Mouse (Mus musculus) stomach, embryonic 14.5 days (tissue): Measurements from ENCODE around the gene Rbm28. TPM values are rescaled to one million over a fixed set of nuclear protein-coding genes. Genes with fewer than 3 reads are reported as not detected.

Experiments used
- ATAC-seq: fragments of 200-750 bp; cut with Nextera tagmentation; 2 replicates; pipeline ENCODE4 v1.8.0; 2017; ENCODE audit warnings: low read depth, moderate TSS enrichment; ENCODE audit not compliant: insufficient number of reproducible peaks, insufficient read depth, low FRiP score
- H3K27ac ChIP-seq: fragments of 300-500 bp; sonication (generic); 2 replicates; pipeline ENCODE4 v1.5.1; 2014; ENCODE audit warnings: mild to moderate bottlenecking, low read length, moderate library complexity, mixed read lengths
- H3K27me3 ChIP-seq: fragments of 300-500 bp; sonication (generic); 2 replicates; pipeline ENCODE4 v1.6.1; 2014; ENCODE audit warnings: low read length, control low read depth, mixed read lengths; ENCODE audit not compliant: control insufficient read depth, insufficient read depth
- H3K36me3 ChIP-seq: fragments of 300-500 bp; sonication (generic); 2 replicates; pipeline ENCODE4 v1.6.1; 2014; ENCODE audit warnings: mild to moderate bottlenecking, control low read depth, low read length, moderate library complexity, mixed read lengths; ENCODE audit not compliant: control insufficient read depth, insufficient read depth
- H3K4me1 ChIP-seq: fragments of 300-500 bp; sonication (generic); 2 replicates; pipeline ENCODE4 v1.6.1; 2014; ENCODE audit warnings: low read length, control low read depth, mixed read lengths; ENCODE audit not compliant: control insufficient read depth, insufficient read depth
- H3K4me2 ChIP-seq: fragments of 300-500 bp; sonication (generic); replicated peaks from 2 replicates; pipeline ENCODE4 v1.6.1; 2014; ENCODE audit warnings: low read depth, low read length, control low read depth
- H3K4me3 ChIP-seq: fragments of 300-500 bp; sonication (generic); 2 replicates; pipeline ENCODE4 v1.5.1; 2014; ENCODE audit warnings: low read depth, low read length, control low read depth
- H3K9ac ChIP-seq: fragments of 300-500 bp; sonication (generic); replicated peaks from 2 replicates; pipeline ENCODE4 v1.6.1; 2014; ENCODE audit warnings: low read depth, mild to moderate bottlenecking, control low read depth, low read length, moderate library complexity, mixed read lengths
- H3K9me3 ChIP-seq: fragments of 300-500 bp; sonication (generic); 2 replicates; pipeline ENCODE4 v1.6.1; 2016; ENCODE audit warnings: low read depth, low read length, control low read depth; ENCODE audit not compliant: control insufficient read depth
- WGBS: fragments of 180-500 bp; shearing (Covaris S2); extraction: QIAGEN DNeasy Blood & Tissue Kit; methylation state at CpG from one replicate; pipeline ENCODE4 v1.1.7; 2014; 5-methylcytosine and 5-hydroxymethylcytosine counted together
- polyA plus RNA-seq: library from polyadenylated mRNA; unstranded; fragments of >200 nt; fragmentation: Nextera tagmentation; extraction: Ambion mirVana; gene quantifications from 2 replicates; pipeline ENCODE4 v1.2.1, GENCODE M21; 2014

The Rbm28 gene
- polyA plus RNA-seq, 1 experiment from 2014 or later, result 44.1 TPM

GRCm38 (mm10) chr6:29198309-29199222 lies 33.8 kb upstream of the Rbm28 start:
- no peak overlapping the region for H3K27ac ChIP-seq
- no peaks in the 10 kb centered on the region for H3K9me3 ChIP-seq
- peak; percentile 79; the same call in 1 of the 2 replicates for ATAC-seq
- 9% methylated on average over 25 of the region's 25 CpGs for WGBS
- no peak overlapping the region for H3K9ac ChIP-seq
- no peaks in the 10 kb centered on the region for H3K27me3 ChIP-seq
- peak overlapping the region; percentile 65 for H3K4me2 ChIP-seq
- peak overlapping the region; percentile 34 for H3K4me3 ChIP-seq
- no peaks in the 10 kb centered on the region for H3K4me1 ChIP-seq
- peaks cover 10% of the 10 kb centered on the region; the same call in 1 of the 2 replicates for H3K36me3 ChIP-seq

- Histone ChIP-seq H3K36me3 (no peaks in the 10 kb centered on the region), H3K27me3 (no peaks in the 10 kb centered on the region), H3K27ac (no peak overlapping the region), H3K9ac (no peak overlapping the region), H3K4me3 (no peak overlapping the region), H3K9me3 (no peaks in the 10 kb centered on the region), H3K4me2 (no peak overlapping the region), H3K4me1 (no peaks in the 10 kb centered on the region)
- no peak for ATAC-seq
- 81% methylated on average over 5 of the region's 5 CpGs for WGBS
These were observed 31.3 kb upstream of the Rbm28 start for GRCm38 (mm10) chr6:29195846-29196698.

GRCm38 (mm10) chr6:29195146-29195545 lies 30.3 kb upstream of the Rbm28 start:
- no peak overlapping the region for H3K4me3 ChIP-seq
- H3K36me3 ChIP-seq, result no peaks in the 10 kb centered on the region
- no peak overlapping the region for H3K9ac ChIP-seq
- no peak overlapping the region for H3K27ac ChIP-seq
- 78% methylated on average over 5 of the region's 5 CpGs for WGBS
- no peak overlapping the region for H3K4me2 ChIP-seq
- no peak for ATAC-seq
- H3K4me1 ChIP-seq, result no peaks in the 10 kb centered on the region
- no peaks in the 10 kb centered on the region for H3K27me3 ChIP-seq
- no peaks in the 10 kb centered on the region for H3K9me3 ChIP-seq

GRCm38 (mm10) chr6:29193961-29194750 lies 29.4 kb upstream of the Rbm28 start:
- no peaks in the 10 kb centered on the region for H3K36me3 ChIP-seq
- H3K27ac ChIP-seq, result no peak overlapping the region
- ATAC-seq, result no peak
- no peak overlapping the region for H3K4me2 ChIP-seq
- no peaks in the 10 kb centered on the region for H3K4me1 ChIP-seq
- no peak overlapping the region for H3K9ac ChIP-seq
- H3K27me3 ChIP-seq, result no peaks in the 10 kb centered on the region
- no peak overlapping the region for H3K4me3 ChIP-seq
- no peaks in the 10 kb centered on the region for H3K9me3 ChIP-seq
- 68% methylated on average over 15 of the region's 15 CpGs for WGBS

GRCm38 (mm10) chr6:29187936-29188335 lies 23.1 kb upstream of the Rbm28 start:
- H3K9me3 ChIP-seq, result no peaks in the 10 kb centered on the region
- WGBS, result 77% methylated on average over 1 of the region's 1 CpGs
- H3K4me1 ChIP-seq, result no peaks in the 10 kb centered on the region
- no peak overlapping the region for H3K4me3 ChIP-seq
- H3K27me3 ChIP-seq, result no peaks in the 10 kb centered on the region
- no peak for ATAC-seq
- H3K36me3 ChIP-seq, result no peaks in the 10 kb centered on the region
- no peak overlapping the region for H3K9ac ChIP-seq
- H3K4me2 ChIP-seq, result no peak overlapping the region
- H3K27ac ChIP-seq, result no peak overlapping the region

- Histone ChIP-seq H3K9me3 (no peaks in the 10 kb centered on the region), H3K4me1 (no peaks in the 10 kb centered on the region), H3K27ac (no peak overlapping the region), H3K9ac (no peak overlapping the region), H3K36me3 (no peaks in the 10 kb centered on the region), H3K27me3 (no peaks in the 10 kb centered on the region), H3K4me3 (peak overlapping the region; percentile 53), H3K4me2 (peak overlapping the region; percentile 95)
- ATAC-seq, result no peak
- 50% methylated on average over 8 of the region's 8 CpGs for WGBS
These were observed 15.0 kb upstream of the Rbm28 start for GRCm38 (mm10) chr6:29179843-29180242.

- H3K9ac ChIP-seq, result peak within 1 kb of the TSS; percentile 52
- WGBS, result 1% methylated on average over 70 of the region's 79 CpGs
- H3K27me3 ChIP-seq, result no peaks in the 10 kb centered on the region
- H3K9me3 ChIP-seq, result no peaks in the 10 kb centered on the region
- peak within 1 kb of the TSS; percentile 53 for H3K4me3 ChIP-seq
- H3K4me2 ChIP-seq, result peak within 1 kb of the TSS; percentile 95
- ATAC-seq, result peak; percentile 60; the same call in 1 of the 2 replicates
- H3K36me3 ChIP-seq, result no peaks in the 10 kb centered on the region
- H3K4me1 ChIP-seq, result no peaks in the 10 kb centered on the region
- H3K27ac ChIP-seq, result peak within 1 kb of the TSS; percentile 55; the same call in 1 of the 2 replicates
These were observed 14.3 kb upstream of the Rbm28 start, which contains the start of gene Prrt4 for GRCm38 (mm10) chr6:29178888-29179658. TSS of gene Prrt4 (minus strand) at chr6:29179584.
